Mouse (Mus musculus): Measurements from ENCODE around the gene Rab11b.

GRCm38 (mm10) chr17:33728396-33728795, 31.9 kb downstream of the Rab11b start:
- TF ChIP-seq CTCF (IDR thresholded peaks at IDR 0.05; ENCODE audit: low read depth, low read length) (no peak), POLR2A (IDR thresholded peaks at IDR 0.05; ENCODE audit: insufficient read depth, low read length) (no peak), EP300 (IDR thresholded peaks at IDR 0.05; ENCODE audit: insufficient read depth, low read depth, low read length) (no peak)
